Mouse (Mus musculus) thymus, adult 2 months (tissue): ENCODE results near the gene Golga7b. TPM values are rescaled to one million over a fixed set of nuclear protein-coding genes. Genes with fewer than 3 reads are reported as not detected.
A peak's percentile ranks its signal among the peaks of the same experiment; 100 is the strongest.

ENCODE experiments used
- DNase-seq: peaks from one replicate; pipeline ENCODE4 v3.0.0; 2021
- H3K27ac ChIP-seq: fragments of 200-500 bp; 2 replicates; pipeline ENCODE4 v1.5.1; 2012; ENCODE audit warnings: low read length, control low read depth; ENCODE audit not compliant: control insufficient read depth, insufficient read depth
- H3K27me3 ChIP-seq: fragments of 200-500 bp; 2 replicates; pipeline ENCODE4 v1.6.1; 2012; ENCODE audit warnings: mild to moderate bottlenecking, low read length, moderate library complexity, mixed read lengths; ENCODE audit not compliant: control insufficient read depth, insufficient read depth
- H3K36me3 ChIP-seq: fragments of 200-500 bp; 2 replicates; pipeline ENCODE4 v1.6.1; 2012; ENCODE audit warnings: mild to moderate bottlenecking, low read length, moderate library complexity; ENCODE audit not compliant: control insufficient read depth, insufficient read depth
- H3K4me1 ChIP-seq: fragments of 200-500 bp; replicated peaks from 2 replicates; pipeline ENCODE4 v1.6.1; 2012; ENCODE audit warnings: low read length; ENCODE audit not compliant: control insufficient read depth, insufficient read depth
- H3K4me3 ChIP-seq: fragments of 200-500 bp; 2 replicates; pipeline ENCODE4 v1.5.1; 2012; ENCODE audit warnings: mild to moderate bottlenecking, low read length, control low read depth, moderate library complexity; ENCODE audit not compliant: control insufficient read depth, insufficient read depth
- CTCF ChIP-seq: fragments of 200-500 bp; IDR thresholded peaks from 2 replicates; pipeline ENCODE4 v1.5.1; 2012; ENCODE audit warnings: mild to moderate bottlenecking, control low read depth, low read length, moderate library complexity, borderline replicate concordance; ENCODE audit not compliant: control insufficient read depth, poor library complexity, insufficient read depth; ENCODE audit errors: extremely low read depth
- POLR2A ChIP-seq: fragments of 200-500 bp; IDR thresholded peaks from 2 replicates; pipeline ENCODE4 v1.6.1; 2012; ENCODE audit warnings: mild to moderate bottlenecking, low read length, control low read depth, moderate library complexity; ENCODE audit not compliant: control insufficient read depth, poor library complexity, insufficient read depth; ENCODE audit errors: extremely low read depth
- WGBS: fragments of 180-500 bp; shearing (Covaris S2); methylation state at CpG from one replicate; pipeline ENCODE4 v1.1.7; 2018; 5-methylcytosine and 5-hydroxymethylcytosine counted together
- polyA plus RNA-seq: library from polyadenylated mRNA; depleted of rRNA; stranded (reverse); fragments of >200 nt; gene quantifications from 2 replicates; pipeline ENCODE4 v1.2.3, GENCODE M21; 2012

The Golga7b gene
- polyA plus RNA-seq, 1 experiment, result 0.84 TPM

GRCm38 (mm10) chr19:42209485-42209884, 37.9 kb upstream of the Golga7b start:
- WGBS, result 74% methylated on average over 7 of the region's 7 CpGs
- no peak overlapping the region for H3K27ac ChIP-seq
- no peaks in the 10 kb centered on the region for H3K4me1 ChIP-seq
- no peak for TF ChIP-seq CTCF
- no peak for TF ChIP-seq POLR2A
- no peaks in the 10 kb centered on the region for H3K36me3 ChIP-seq
- DNase-seq, result no peak
- no peaks in the 10 kb centered on the region for H3K27me3 ChIP-seq
- H3K4me3 ChIP-seq, result no peak overlapping the region

- WGBS, result 77% methylated on average over 6 of the region's 6 CpGs
- no peak for TF ChIP-seq CTCF
- no peak for TF ChIP-seq POLR2A
- Histone ChIP-seq H3K27ac (no peak overlapping the region), H3K27me3 (no peaks in the 10 kb centered on the region), H3K4me1 (no peaks in the 10 kb centered on the region), H3K4me3 (no peak overlapping the region), H3K36me3 (no peaks in the 10 kb centered on the region)
- no peak for DNase-seq
These were observed 37.4 kb upstream of the Golga7b start for GRCm38 (mm10) chr19:42209976-42210375.

GRCm38 (mm10) chr19:42211936-42212335, 35.4 kb upstream of the Golga7b start:
- Histone ChIP-seq H3K4me3 (no peak overlapping the region), H3K27ac (no peak overlapping the region), H3K36me3 (no peaks in the 10 kb centered on the region), H3K4me1 (no peaks in the 10 kb centered on the region), H3K27me3 (no peaks in the 10 kb centered on the region)
- no peak for DNase-seq
- 45% methylated on average over 8 of the region's 8 CpGs for WGBS
- TF ChIP-seq POLR2A (no peak), CTCF (no peak)

DNA sequence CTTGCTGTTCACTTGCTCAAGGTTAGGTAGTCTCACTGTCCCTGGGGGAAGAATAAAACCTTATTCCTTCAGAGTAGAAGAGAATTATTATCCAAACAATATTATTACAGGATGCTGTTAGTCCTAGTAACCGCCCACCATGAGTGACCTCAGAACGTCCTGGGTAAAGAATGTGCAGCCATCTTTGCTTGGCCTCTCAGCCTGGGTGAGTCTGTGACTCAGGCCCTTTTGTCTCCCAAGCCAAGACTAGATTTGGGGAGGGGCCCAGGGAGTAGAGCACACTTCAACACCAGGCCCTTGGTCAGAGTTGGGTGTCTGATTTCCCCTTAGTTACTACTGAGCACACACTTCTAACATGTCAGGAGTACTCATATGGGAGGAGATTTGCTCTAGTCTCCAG, 32.8 kb upstream of the Golga7b start:
- WGBS, result 78% methylated on average over 2 of the region's 2 CpGs
- Histone ChIP-seq H3K4me1 (no peaks in the 10 kb centered on the region), H3K27ac (no peak overlapping the region), H3K4me3 (no peak overlapping the region), H3K27me3 (no peaks in the 10 kb centered on the region), H3K36me3 (no peaks in the 10 kb centered on the region)
- no peak for DNase-seq
- TF ChIP-seq POLR2A (no peak), CTCF (no peak)

- Histone ChIP-seq H3K27me3 (no peaks in the 10 kb centered on the region), H3K4me3 (no peak overlapping the region), H3K27ac (no peak overlapping the region), H3K4me1 (no peaks in the 10 kb centered on the region), H3K36me3 (no peaks in the 10 kb centered on the region)
- 82% methylated on average over 7 of the region's 7 CpGs for WGBS
- no peak for DNase-seq
- TF ChIP-seq POLR2A, result no peak
- TF ChIP-seq CTCF, result no peak
These were observed 30.5 kb upstream of the Golga7b start for GRCm38 (mm10) chr19:42216699-42217373.

DNA sequence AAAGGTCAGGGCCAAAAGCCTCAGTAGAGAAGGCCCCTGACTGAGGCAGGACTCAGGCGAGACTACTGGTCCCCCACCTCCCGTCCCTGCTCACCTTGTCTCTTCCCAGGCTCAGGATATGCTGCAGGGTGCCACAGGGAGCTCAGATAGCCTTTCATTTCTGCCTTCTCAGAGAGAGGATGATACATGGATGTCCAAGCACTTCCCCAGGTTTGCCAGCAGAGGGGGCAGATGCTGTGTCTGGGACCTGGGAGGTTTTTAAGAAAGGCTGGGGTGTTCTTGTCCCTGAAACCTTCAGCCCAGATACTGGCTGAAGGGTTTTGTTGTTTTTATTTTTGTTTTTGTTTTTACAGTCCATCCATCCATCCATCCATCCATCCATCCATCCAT, 30.0 kb upstream of the Golga7b start:
- peak; percentile 39; the same call in 1 of the 2 replicates for TF ChIP-seq CTCF
- no peak for TF ChIP-seq POLR2A
- no peaks in the 10 kb centered on the region for H3K27me3 ChIP-seq
- DNase-seq, result peak; percentile 15
- 21% methylated on average over 2 of the region's 2 CpGs for WGBS
- H3K36me3 ChIP-seq, result no peaks in the 10 kb centered on the region
- H3K4me1 ChIP-seq, result no peaks in the 10 kb centered on the region
- H3K27ac ChIP-seq, result no peak overlapping the region
- H3K4me3 ChIP-seq, result no peak overlapping the region
